18 mouse cellular contexts compared by ENCODE assay signal in genomic region chr8:107827500-107828125, GRCm38 (mm10).
DNase-seq lines count a peak whose midpoint lies in the region; ATAC-seq lines count a peak whose summit lies in the region.
"Had no signal": no experiment of that assay in that cellular context is flagged by ENCODE, and none has a peak within 500 bp of the region (broad histone marks: within the 10 kb centered on the region; RNA-seq: fewer than 3 reads in every experiment).

No protein-coding gene starts in this region.

- no peak overlapping the region for H3K9ac ChIP-seq in hindbrain, embryonic 11.5 days (ENCODE audit: low read depth, low read length)
- H3K9ac ChIP-seq in embryonic facial prominence, embryonic 15.5 days = no peak overlapping the region
- H3K9ac ChIP-seq in limb, embryonic 15.5 days = no peak overlapping the region
- H3K9ac ChIP-seq in midbrain, embryonic 14.5 days (replicated peaks; ENCODE audit: low read length) = no peak overlapping the region
- H3K9ac ChIP-seq: liver, postnatal 0 days; midbrain, embryonic 15.5 days had no signal

- no peak for ATAC-seq in hindbrain, embryonic 11.5 days (ENCODE audit: low FRiP score)
- ATAC-seq in embryonic facial prominence, embryonic 15.5 days (ENCODE audit: insufficient number of reproducible peaks, low FRiP score, low TSS enrichment, low read depth) = no peak
- no peak for ATAC-seq in limb, embryonic 15.5 days (ENCODE audit: insufficient number of reproducible peaks, low FRiP score, low TSS enrichment, low read depth)
- ATAC-seq in midbrain, embryonic 14.5 days (ENCODE audit: low FRiP score, low TSS enrichment) = no peak
- ATAC-seq: hindbrain, embryonic 16.5 days; liver, postnatal 0 days; midbrain, embryonic 15.5 days had no signal

- 0 out of 2 replicates have a peak, but pooled peaks cover 2% of the 10 kb centered on the region for H3K27me3 ChIP-seq in hindbrain, embryonic 10.5 days (ENCODE audit: insufficient read depth, poor library complexity, severe bottlenecking)
- no peaks in the 10 kb centered on the region for H3K27me3 ChIP-seq in hindbrain, embryonic 11.5 days (ENCODE audit: control insufficient read depth, insufficient read depth, low read length)
- no peaks in the 10 kb centered on the region for H3K27me3 ChIP-seq in embryonic facial prominence, embryonic 15.5 days
- H3K27me3 ChIP-seq in limb, embryonic 15.5 days = no peaks in the 10 kb centered on the region
- H3K27me3 ChIP-seq in midbrain, embryonic 14.5 days (ENCODE audit: control insufficient read depth, insufficient read depth, low read length) = no peaks in the 10 kb centered on the region
- H3K27me3 ChIP-seq: midbrain, embryonic 15.5 days had no signal

- no peak overlapping the region for H3K4me2 ChIP-seq in hindbrain, embryonic 11.5 days (replicated peaks; ENCODE audit: low read depth, low read length)
- H3K4me2 ChIP-seq in embryonic facial prominence, embryonic 15.5 days (replicated peaks) = peak overlapping the region; percentile 10; the same call in 1 of the 2 replicates
- peak overlapping the region; percentile 8; the same call in 1 of the 2 replicates for H3K4me2 ChIP-seq in limb, embryonic 15.5 days
- no peak overlapping the region for H3K4me2 ChIP-seq in midbrain, embryonic 14.5 days (ENCODE audit: low read length)
- H3K4me2 ChIP-seq: midbrain, embryonic 15.5 days had no signal

- H3K9me3 ChIP-seq in hindbrain, embryonic 10.5 days = no peaks in the 10 kb centered on the region
- H3K9me3 ChIP-seq in hindbrain, embryonic 11.5 days (ENCODE audit: control insufficient read depth, low read length) = no peaks in the 10 kb centered on the region
- no peaks in the 10 kb centered on the region for H3K9me3 ChIP-seq in embryonic facial prominence, embryonic 15.5 days (replicated peaks)
- H3K9me3 ChIP-seq in limb, embryonic 15.5 days = no peaks in the 10 kb centered on the region
- H3K9me3 ChIP-seq in midbrain, embryonic 14.5 days (ENCODE audit: control insufficient read depth, low read length) = no peaks in the 10 kb centered on the region
- H3K9me3 ChIP-seq: midbrain, embryonic 15.5 days had no signal

- no peaks in the 10 kb centered on the region for H3K36me3 ChIP-seq in hindbrain, embryonic 10.5 days
- H3K36me3 ChIP-seq in hindbrain, embryonic 11.5 days (ENCODE audit: control insufficient read depth, insufficient read depth, low read length) = no peaks in the 10 kb centered on the region
- H3K36me3 ChIP-seq in embryonic facial prominence, embryonic 15.5 days = no peaks in the 10 kb centered on the region
- no peaks in the 10 kb centered on the region for H3K36me3 ChIP-seq in limb, embryonic 15.5 days
- no peaks in the 10 kb centered on the region for H3K36me3 ChIP-seq in midbrain, embryonic 14.5 days (ENCODE audit: control insufficient read depth, insufficient read depth, low read length)
- H3K36me3 ChIP-seq: G1E; midbrain, embryonic 15.5 days had no signal

- no peak overlapping the region for H3K4me3 ChIP-seq in hindbrain, embryonic 10.5 days
- no peak overlapping the region for H3K4me3 ChIP-seq in hindbrain, embryonic 11.5 days (ENCODE audit: low read depth, low read length)
- no peak overlapping the region for H3K4me3 ChIP-seq in embryonic facial prominence, embryonic 15.5 days (replicated peaks)
- H3K4me3 ChIP-seq in limb, embryonic 15.5 days = no peak overlapping the region
- no peak overlapping the region for H3K4me3 ChIP-seq in midbrain, embryonic 14.5 days (replicated peaks; ENCODE audit: low read depth, low read length)
- H3K4me3 ChIP-seq: gastrocnemius, adult 2 months; midbrain, embryonic 15.5 days had no signal

- 0 out of 2 replicates have a peak overlapping the region, but pooled peaks have one; percentile 16 for H3K27ac ChIP-seq in hindbrain, embryonic 10.5 days
- no peak overlapping the region for H3K27ac ChIP-seq in hindbrain, embryonic 11.5 days (ENCODE audit: low read depth, low read length)
- H3K27ac ChIP-seq in embryonic facial prominence, embryonic 15.5 days (replicated peaks) = peak overlapping the region; percentile 22; the same call in 1 of the 2 replicates
- H3K27ac ChIP-seq in limb, embryonic 15.5 days = no peak overlapping the region
- no peak overlapping the region for H3K27ac ChIP-seq in midbrain, embryonic 14.5 days (replicated peaks; ENCODE audit: low read depth, low read length)
- H3K27ac ChIP-seq: gastrocnemius, adult 2 months; midbrain, embryonic 15.5 days had no signal

- 69% methylated on average over 17 of the region's 17 CpGs for WGBS in hindbrain, embryonic 10.5 days
- WGBS in hindbrain, embryonic 11.5 days = 74% methylated on average over 17 of the region's 17 CpGs
- WGBS in embryonic facial prominence, embryonic 15.5 days = 27% methylated on average over 17 of the region's 17 CpGs
- 11% methylated on average over 17 of the region's 17 CpGs for WGBS in limb, embryonic 15.5 days
- 83% methylated on average over 17 of the region's 17 CpGs for WGBS in midbrain, embryonic 14.5 days

- peaks cover 27% of the 10 kb centered on the region for H3K4me1 ChIP-seq in hindbrain, embryonic 10.5 days (replicated peaks)
- no peaks in the 10 kb centered on the region for H3K4me1 ChIP-seq in hindbrain, embryonic 11.5 days (replicated peaks; ENCODE audit: control insufficient read depth, insufficient read depth, low read length)
- peaks cover 10% of the 10 kb centered on the region for H3K4me1 ChIP-seq in embryonic facial prominence, embryonic 15.5 days
- peaks cover 11% of the 10 kb centered on the region; the same call in 1 of the 2 replicates for H3K4me1 ChIP-seq in limb, embryonic 15.5 days
- peaks cover 11% of the 10 kb centered on the region for H3K4me1 ChIP-seq in midbrain, embryonic 14.5 days (ENCODE audit: control insufficient read depth, insufficient read depth, low read length)

- DNase-seq in hindbrain, embryonic 10.5 days (ENCODE audit: low spot score) = no peak
- DNase-seq in hindbrain, embryonic 11.5 days (ENCODE audit: low spot score) = no peak
- DNase-seq in embryo, embryonic 11.5 days (ENCODE audit: low read depth, low spot score) = peak; percentile 74
- DNase-seq in right cerebral cortex, postnatal 10 days (ENCODE audit: low spot score in 2 of 2) = no peak
- no peak for DNase-seq in midbrain, embryonic 14.5 days
- DNase-seq: adrenal gland, adult 2 months; cerebellum, adult 11 months; cerebellum, postnatal 36 days; gastrocnemius, adult 2 months; kidney, adult 18-20 months; kidney, postnatal 4 days; left cerebral cortex, postnatal 4 days; liver, postnatal 0 days had no signal

Comparison
In these comparisons a context has a peak if more than half of its experiments do, and no peak if none do; other contexts are left out.
1. H3K27ac ChIP-seq: peak in hindbrain, embryonic 10.5 days (single experiment) and embryonic facial prominence, embryonic 15.5 days (single experiment); none in hindbrain, embryonic 11.5 days (single experiment), limb, embryonic 15.5 days (single experiment) and midbrain, embryonic 14.5 days (single experiment).
2. H3K4me2 ChIP-seq: peak in embryonic facial prominence, embryonic 15.5 days (single experiment) and limb, embryonic 15.5 days (single experiment); none in hindbrain, embryonic 11.5 days (single experiment) and midbrain, embryonic 14.5 days (single experiment).